Mouse (Mus musculus): ENCODE results near the gene Tfr2.

The Tfr2 gene

DNA sequence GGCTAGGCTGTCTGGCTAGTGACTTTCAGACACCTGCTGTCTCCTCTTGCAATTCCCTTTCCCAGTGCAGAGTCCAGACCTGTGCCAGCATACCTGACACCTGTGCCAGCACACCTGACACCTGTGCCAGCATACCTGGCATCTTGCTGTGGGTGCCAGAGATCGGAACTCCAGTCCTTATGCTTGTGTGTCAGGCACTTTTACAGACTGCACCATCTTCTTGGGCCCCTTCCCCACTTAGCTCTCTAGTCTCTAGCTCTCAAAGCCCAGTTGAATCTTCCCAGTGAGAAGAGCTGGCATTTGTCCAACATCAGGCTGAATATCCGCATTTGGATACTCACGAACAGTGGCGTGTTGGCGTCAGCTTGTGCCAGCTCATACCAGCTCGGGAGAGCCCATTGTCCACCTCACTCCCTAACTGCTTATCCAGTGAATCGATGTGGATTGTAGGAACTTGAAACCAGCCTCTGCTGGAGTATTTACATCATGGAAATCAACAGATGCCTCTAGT lies 30.3 kb upstream of the Tfr2 start:
- no peak for DNase-seq (ENCODE audit: low spot score)

GRCm38 (mm10) chr5:137540991-137541390 lies 28.6 kb upstream of the Tfr2 start:
- no peak for DNase-seq (ENCODE audit: low spot score)

DNA sequence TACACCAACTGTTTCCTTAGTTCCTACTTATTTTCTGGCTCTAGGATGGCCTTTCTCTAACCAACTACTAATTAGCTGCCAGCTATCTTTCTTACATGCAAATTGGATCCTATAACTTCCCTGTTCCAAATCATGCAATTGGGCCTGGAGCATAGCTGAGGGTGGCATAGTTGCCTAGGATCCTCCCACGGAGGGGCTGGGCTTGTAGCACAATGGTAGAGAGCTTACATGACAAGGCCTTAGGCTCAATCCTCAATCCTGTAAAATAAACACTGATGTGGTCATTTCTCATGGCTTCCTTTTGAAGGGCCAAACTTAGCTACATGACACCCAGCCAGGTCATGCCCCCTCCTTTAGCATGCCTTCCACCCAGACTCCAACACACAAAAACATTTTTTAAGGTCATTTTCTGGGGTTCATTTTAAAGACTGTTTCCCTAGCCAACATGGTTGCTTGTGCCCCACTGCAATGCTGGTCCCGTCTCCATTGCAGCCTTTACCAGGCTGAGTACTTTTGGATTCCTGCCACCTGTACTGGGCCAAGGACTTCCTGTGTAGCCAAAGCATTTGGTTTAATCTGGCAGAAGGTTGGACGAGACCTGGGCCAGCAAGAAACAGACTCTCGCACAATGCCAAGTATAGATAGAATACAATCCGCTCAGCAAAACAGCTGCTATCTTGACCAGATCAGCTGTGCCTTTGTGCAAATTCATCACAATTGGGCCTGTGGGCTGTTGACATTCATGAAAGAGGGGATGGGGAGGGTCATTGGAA lies 27.7 kb upstream of the Tfr2 start:
- DNase-seq (ENCODE audit: low spot score) = no peak

- no peak for DNase-seq (ENCODE audit: low spot score)
Observed at GRCm38 (mm10) chr5:137544926-137545325, 24.7 kb upstream of the Tfr2 start.

DNA sequence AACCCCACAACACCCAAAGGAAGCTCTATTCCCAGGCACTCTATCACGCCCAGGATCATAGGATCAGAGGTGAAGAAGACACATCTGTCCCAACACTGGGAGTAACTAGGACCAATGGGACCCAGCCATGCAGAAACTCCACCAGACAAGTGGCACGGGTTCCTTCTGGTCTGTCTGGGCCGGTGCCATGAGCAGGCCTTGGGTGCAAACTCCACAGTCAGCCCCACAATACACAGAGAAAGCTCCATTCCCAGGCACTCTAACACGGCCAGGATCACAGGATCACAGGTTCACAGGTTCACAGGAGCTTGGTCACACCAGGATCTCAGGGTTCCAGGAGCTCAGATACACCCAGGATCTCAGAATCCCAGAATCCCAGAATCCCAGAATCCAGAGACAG lies 24.0 kb upstream of the Tfr2 start:
- no peak for DNase-seq (ENCODE audit: low spot score)

DNA sequence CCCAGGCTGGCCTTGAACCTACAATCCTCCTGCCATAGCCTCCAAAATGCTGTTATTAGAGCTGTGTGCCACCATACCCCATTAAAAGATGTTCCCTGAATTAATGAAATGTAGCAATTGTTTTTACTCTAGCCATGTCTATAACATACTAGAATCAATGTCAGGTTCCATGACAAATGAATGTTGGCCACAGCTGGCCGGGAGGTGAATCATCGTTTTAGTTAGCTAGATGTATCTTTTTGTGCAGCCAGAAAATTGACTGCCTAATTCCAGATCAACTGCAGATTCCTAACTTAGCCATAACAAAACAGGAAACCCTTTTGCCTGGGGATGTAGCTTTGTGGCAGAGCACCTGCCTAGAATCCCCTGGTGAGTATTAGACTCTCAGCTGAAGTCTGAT lies 19.8 kb upstream of the Tfr2 start:
- no peak for DNase-seq (ENCODE audit: low spot score)

GRCm38 (mm10) chr5:137551119-137551518 lies 18.5 kb upstream of the Tfr2 start:
- peak; percentile 26 for DNase-seq (ENCODE audit: low spot score)

DNA sequence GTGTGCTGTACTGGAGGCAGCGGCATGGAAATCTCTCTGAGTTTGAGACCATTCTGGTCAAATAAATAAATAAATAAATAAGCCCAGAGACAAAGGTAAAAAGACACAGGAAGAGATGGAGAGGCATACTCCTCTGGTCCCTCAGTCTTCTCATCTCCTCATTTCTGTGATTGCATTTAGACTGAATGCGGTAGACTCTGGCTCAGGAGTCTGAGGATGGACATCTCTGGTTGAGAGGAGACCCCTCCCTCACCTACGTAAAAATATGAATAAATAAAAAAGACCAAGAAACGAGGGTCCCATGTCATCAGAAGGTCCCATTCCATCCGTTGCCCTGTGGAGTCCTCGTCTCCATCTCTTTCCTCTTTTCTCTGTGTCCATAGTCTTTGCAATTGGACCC lies 16.6 kb upstream of the Tfr2 start:
- no peak for DNase-seq (ENCODE audit: low spot score)

DNA sequence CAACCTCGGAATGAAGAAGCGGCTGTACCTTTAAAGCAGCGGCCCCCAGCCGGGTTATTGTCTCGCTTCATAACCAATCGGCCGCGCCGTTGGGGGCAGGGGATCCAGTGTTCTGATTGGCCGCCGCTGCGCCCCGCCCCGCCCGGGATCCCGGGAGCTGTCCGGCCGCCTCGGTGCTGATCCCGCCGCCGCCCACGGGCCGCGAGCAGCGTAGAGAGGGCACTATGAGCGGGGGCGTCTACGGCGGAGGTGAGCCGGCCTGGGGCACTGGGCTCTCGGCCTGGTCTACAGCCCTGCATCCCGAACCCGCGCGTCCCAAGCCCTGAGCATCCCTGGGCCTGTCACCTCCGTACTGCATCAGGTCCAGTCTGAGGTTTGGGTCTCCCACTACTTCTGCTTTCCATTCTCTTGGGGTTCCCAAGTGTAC lies 16.2 kb upstream of the Tfr2 start, which contains the start of gene Actl6b:
TSS of gene Actl6b (plus strand) at position 107 of the 427 bp plus-strand sequence.
- peak; percentile 86 for DNase-seq (ENCODE audit: low spot score)

- no peak for DNase-seq (ENCODE audit: low spot score)
Observed at GRCm38 (mm10) chr5:137553898-137554297, 15.7 kb upstream of the Tfr2 start.

GRCm38 (mm10) chr5:137561556-137561955 lies 8.1 kb upstream of the Tfr2 start:
- DNase-seq (ENCODE audit: low spot score) = no peak

- no peak for DNase-seq (ENCODE audit: low spot score)
Observed at GRCm38 (mm10) chr5:137562965-137563364, 6.7 kb upstream of the Tfr2 start.

GRCm38 (mm10) chr5:137565744-137566143 lies 3.9 kb upstream of the Tfr2 start:
- DNase-seq (ENCODE audit: low spot score) = no peak

- no peak for DNase-seq (ENCODE audit: low spot score)
Observed at GRCm38 (mm10) chr5:137566416-137566815, 3.2 kb upstream of the Tfr2 start.

- peak; percentile 38 for DNase-seq (ENCODE audit: low spot score)
Observed at GRCm38 (mm10) chr5:137568223-137568798, 1.3 kb upstream of the Tfr2 start.

DNA sequence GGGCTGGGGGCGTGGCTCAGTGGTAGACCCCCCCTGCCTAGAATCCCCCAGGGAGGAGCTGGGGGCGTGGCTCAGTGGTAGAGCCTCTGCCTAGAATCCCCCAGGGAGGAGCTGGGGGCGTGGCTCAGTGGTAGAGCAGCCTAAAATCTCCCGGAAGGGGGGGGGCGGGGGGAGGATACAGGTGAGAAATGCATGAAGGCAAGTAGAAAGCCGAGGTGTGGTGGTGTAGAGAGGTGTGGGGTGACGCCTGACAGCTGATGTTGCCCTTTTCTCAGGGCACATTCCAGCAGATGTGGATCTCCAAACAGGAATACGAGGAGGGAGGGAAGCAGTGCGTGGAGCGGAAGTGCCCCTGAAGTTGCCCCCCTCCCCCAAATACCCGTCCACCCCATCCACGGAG lies 609 bp upstream of the Tfr2 start:
- DNase-seq (ENCODE audit: low spot score) = no peak

DNA sequence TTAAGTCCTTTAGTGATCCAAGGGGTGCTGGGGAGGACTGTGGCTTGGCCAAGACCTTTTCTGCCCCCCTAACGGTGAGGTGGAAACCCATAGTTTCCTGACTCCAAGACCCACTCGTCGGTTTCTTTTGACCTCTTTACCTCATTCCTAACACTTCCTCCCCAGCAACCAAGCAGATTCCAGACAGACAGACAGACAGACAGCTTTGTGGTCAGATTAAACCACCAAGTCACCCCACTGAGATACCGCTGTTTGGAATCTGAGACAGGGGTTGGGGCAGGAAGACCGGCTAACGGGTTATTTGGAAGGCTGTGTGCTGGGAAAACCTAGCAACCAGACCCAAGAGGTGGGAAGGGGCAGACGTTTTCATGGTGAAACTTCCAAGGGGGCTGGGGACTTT lies 541 bp downstream of the Tfr2 start:
- no peak for DNase-seq (ENCODE audit: low spot score)

DNA sequence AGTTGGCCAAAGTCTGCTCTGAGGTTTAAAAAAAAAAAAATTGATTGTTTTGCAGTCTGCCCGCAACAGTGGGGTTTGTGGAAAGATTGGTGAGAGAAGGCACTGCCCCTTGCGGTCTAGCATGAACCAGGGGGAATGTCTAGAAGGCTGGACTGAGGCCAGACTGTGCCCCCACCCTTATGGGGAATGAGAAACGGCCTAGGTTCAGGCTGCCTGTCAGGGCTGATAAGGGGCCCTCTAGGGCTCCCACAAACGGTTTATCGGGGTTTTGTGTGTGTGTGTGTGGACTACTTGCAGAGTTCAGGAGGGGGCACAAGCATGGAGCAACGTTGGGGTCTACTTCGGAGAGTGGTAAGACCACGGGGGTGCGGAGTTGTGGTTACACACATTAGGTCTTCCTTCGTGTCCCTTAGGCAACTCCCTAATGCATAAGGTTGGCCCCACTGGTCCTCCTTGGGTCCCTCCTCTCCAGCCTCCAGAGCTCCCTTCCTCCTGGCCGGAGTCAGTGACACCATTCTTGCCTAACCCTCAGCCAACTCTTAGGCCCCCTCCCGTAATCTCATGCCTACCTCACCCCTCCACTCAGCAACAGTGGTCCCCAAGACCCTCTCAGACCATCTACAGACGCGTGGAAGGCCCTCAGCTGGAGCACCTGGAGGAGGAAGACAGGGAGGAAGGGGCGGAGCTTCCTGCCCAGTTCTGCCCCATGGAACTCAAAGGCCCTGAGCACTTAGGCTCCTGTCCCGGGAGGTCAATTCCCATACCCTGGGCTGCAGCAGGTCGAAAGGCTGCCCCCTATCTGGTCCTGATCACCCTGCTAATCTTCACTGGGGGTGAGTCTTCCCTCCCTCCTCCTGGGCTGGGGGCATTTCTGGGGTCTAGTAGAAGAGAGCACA lies 1.3 kb downstream of the Tfr2 start:
- DNase-seq (ENCODE audit: low spot score) = no peak

GRCm38 (mm10) chr5:137574470-137574901 lies 4.8 kb downstream of the Tfr2 start:
- peak; percentile 66 for DNase-seq (ENCODE audit: low spot score)

DNA sequence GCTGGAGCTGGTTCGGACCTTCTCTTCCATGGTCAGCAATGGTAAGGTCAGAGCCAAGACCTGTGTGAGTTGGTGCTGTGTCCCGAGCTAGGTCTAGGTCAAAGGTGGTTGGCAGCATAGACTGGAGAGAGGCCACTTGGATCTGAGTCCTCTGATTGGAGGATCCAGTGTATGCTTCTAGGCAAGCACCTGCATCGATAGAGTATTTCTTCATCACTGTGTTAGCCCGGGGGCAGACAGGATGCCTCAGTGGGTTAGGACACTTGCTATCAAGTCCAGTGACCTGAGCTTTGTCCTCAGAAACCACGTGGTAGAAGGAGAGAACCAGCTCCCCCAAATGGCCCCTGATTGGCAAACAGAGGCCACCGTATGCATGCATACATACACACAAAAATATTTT lies 10.6 kb downstream of the Tfr2 start:
- DNase-seq (ENCODE audit: low spot score) = no peak

DNA sequence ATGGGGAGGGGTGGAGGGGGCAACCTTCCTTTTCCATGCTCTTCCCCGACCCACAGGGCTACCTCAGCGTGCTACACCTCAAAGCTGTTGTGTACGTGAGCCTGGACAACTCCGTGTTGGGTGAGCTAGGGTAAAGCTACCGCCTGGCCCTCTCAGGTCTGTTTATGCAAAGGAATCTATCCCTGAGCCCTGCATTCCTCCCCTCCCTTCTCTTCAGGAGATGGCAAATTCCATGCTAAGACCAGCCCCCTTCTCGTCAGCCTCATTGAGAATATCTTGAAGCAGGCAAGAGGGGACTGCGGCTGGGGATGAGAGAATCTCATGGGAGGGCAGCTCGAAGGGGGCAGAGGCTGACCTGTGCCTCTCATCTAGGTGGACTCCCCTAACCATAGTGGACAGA lies 13.1 kb downstream of the Tfr2 start:
- no peak for DNase-seq (ENCODE audit: low spot score)

DNA sequence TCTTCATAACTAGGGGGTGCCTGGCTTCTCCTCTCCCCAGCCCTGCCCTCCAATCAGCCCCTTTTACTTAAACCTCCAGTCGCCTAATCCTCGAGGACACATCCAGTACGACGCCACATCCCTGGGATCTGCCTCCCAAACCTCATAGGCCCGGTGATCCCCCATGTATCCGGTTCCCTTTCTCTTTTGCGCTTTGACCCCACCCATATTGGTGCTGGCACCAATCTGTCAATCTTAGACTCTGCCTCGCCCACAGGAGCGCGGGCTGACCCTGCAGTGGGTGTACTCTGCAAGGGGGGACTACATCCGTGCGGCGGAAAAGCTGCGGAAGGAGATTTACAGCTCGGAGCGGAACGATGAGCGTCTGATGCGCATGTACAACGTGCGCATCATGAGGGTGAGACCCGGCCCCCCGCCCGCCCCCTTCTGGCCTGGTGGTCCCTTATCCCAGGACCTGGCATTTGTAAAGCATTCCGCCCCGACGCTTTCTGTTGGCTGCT lies 14.1 kb downstream of the Tfr2 start:
- DNase-seq (ENCODE audit: low spot score) = peak; percentile 65
